Mouse (Mus musculus) adrenal gland, postnatal 10 days (tissue): ENCODE results near the gene Sept1. TPM values are rescaled to one million over a fixed set of nuclear protein-coding genes. Genes with fewer than 3 reads are reported as not detected.
A peak's percentile ranks its signal among the peaks of the same experiment; 100 is the strongest.

Source experiments
- DNase-seq: peaks from one replicate; pipeline ENCODE4 v3.0.0; 2021; ENCODE audit warnings: mixed read lengths
- total RNA-seq, 2 experiments: library from RNA; stranded (reverse); gene quantifications; 2 replicates each; pipeline ENCODE4 v1.2.3; 2021

The Sept1 gene
- total RNA-seq, 2 experiments from 2014 or later: 17.6 to 17.8 TPM

DNA sequence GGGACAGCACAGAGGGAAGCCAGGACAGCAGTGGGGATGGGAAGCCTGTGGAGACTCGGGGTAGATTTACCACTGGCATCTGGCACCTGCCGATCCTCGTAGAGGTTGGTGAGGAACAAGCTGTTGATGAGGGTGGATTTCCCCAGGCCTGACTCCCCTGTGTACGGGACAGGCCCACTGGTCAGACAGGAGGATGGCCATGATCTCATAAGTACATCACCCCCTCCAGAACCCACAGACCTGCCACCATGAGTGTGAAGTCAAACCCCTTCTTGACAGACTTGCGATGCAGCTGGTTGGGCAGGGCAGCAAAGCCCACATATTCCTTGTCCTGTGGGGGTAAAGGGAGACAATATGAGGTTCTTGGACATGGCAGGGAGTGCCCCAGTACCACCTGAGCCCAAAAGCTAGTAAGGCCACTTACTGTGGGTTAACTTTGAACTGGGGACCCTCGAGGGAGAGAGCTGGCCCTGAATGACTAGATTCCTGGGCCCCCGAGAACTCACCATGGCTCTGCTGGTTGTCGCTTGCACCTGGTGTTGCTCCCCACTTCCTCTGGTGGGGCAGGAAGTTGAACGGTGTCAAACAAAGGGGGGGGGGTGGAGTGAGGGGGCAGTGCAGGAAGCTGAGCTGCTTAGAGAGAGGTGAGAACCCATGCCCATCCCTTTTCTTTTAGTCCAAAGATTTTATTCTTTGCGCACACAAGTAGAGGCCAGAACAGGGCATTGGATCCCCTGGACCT is 14.9 kb downstream of the Sept1 start:
- no peak for DNase-seq

DNA sequence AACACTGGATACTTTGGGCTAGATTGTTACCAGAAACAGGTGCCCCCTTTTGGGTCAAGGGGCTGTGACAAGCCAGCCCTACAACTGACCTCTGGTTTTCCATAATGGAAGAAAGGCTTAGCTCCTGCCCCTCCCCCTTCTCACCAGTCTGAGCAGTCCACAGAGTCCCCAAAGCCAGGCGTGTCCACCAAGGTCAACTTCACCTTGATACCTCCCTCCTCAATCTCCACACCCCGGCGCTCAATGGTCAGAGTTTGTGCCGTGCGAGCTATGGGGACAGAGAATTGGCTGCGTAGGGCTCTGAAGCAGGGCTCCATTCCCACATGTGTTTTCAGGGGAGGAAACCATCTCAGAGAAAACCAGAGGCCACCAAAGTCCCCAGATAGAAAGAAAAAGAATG is 15.5 kb downstream of the Sept1 start:
- no peak for DNase-seq

GRCm38 (mm10) chr7:127216307-127216706 is 16.6 kb downstream of the Sept1 start:
- DNase-seq: no peak

- peak; percentile 71 for DNase-seq
These were observed 17.7 kb downstream of the Sept1 start for GRCm38 (mm10) chr7:127214981-127215871.

GRCm38 (mm10) chr7:127214521-127214920 is 18.4 kb downstream of the Sept1 start:
- no peak for DNase-seq

- no peak for DNase-seq
These were observed 19.0 kb downstream of the Sept1 start for GRCm38 (mm10) chr7:127213930-127214329.

GRCm38 (mm10) chr7:127213485-127213884 is 19.4 kb downstream of the Sept1 start:
- DNase-seq: peak; percentile 61

- no peak for DNase-seq
These were observed 20.3 kb downstream of the Sept1 start for GRCm38 (mm10) chr7:127212432-127213250.

- no peak for DNase-seq
These were observed 21.8 kb downstream of the Sept1 start for GRCm38 (mm10) chr7:127211014-127211745.

GRCm38 (mm10) chr7:127210266-127210665 is 22.7 kb downstream of the Sept1 start:
- no peak for DNase-seq

- no peak for DNase-seq
These were observed 23.1 kb downstream of the Sept1 start for GRCm38 (mm10) chr7:127209851-127210250.

GRCm38 (mm10) chr7:127208553-127209438 is 24.1 kb downstream of the Sept1 start, which contains the start of gene Mylpf:
Gene Mylpf, plus strand, starts transcription at chr7:127208890.
- peak; percentile 95 for DNase-seq

GRCm38 (mm10) chr7:127208295-127208552 is 24.7 kb downstream of the Sept1 start, which contains the start of gene Tbc1d10b:
Gene Tbc1d10b, minus strand, starts transcription at chr7:127208468.
- DNase-seq: peak; percentile 64

GRCm38 (mm10) chr7:127207374-127208294 is 25.3 kb downstream of the Sept1 start:
- peak; percentile 36 for DNase-seq

DNA sequence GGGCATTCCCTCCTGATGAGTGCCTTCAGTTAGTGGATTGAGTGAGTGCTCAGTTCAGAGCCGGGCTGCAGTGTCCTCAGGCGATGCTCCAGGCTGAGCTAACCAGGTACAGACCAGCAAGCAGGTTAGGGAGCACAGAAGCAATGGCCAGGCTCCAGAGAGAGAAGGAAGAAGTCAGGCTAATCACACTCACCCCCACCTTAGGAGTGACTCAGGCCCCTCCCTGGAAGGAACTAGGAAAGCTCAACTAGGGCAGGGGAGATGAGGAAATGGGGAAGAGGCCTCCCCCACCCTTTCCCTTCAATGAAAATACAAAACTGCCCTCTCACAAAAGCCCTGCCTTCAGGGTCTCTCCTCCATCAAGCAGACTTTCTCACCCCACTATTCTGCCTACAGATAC is 26.3 kb downstream of the Sept1 start:
- no peak for DNase-seq

GRCm38 (mm10) chr7:127196484-127196883 is 36.4 kb downstream of the Sept1 start:
- no peak for DNase-seq

- peak; percentile 96 for DNase-seq
These were observed 37.2 kb downstream of the Sept1 start, which contains the start of gene Cd2bp2 for GRCm38 (mm10) chr7:127195544-127196295. Gene Cd2bp2, minus strand, starts transcription at chr7:127196050.

DNA sequence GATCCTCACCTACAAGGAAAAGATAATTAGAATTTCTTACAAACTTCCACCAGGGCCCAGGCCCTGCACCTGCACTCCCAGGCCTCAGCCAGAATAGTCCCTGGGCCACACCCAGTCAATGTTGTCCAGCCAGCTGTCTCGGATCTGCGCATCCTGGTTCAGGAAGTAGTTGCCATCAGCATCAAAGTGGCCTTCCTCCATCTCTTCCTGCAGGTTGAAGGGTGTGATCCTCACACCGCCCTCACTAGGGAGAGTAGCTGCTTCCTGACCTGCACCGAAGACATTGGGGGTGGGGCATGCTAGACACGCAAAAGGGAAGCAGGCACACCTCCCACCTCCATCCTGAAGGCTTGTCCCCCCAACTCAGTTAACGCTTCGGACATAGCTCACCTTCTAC is 38.3 kb downstream of the Sept1 start:
- DNase-seq: no peak
